Mouse (Mus musculus): ENCODE data around the gene Ogdhl. TPM values are rescaled to one million over a fixed set of nuclear protein-coding genes. Genes with fewer than 3 reads are reported as not detected.

Gene Ogdhl
- polyA plus RNA-seq, 1 experiment from 2014 or later: 10.5 TPM

DNA sequence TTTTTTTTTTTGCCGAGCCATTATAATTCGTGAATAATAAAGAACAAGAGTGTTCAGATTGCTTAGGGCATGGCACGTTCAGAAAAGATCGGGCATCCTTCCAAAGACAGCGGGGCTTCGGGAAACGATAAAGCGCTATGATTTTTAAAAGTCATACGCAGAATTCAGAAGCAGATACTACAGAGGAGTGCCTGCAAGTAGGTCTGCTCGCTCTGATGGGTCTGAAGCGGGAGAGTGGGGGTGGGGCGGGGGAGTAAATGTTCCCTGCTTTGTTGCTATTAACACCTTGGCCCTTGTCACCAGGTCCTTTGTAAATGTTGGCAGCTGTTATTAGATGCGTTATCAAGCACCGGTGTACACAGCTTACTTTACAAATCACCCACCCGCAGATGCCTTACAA is 59.8 kb downstream of the Ogdhl start:
- Histone ChIP-seq H3K4me1 (0 out of 2 replicates have a peak, but pooled peaks cover 6% of the 10 kb centered on the region), H3K27me3 (peaks cover 36% of the 10 kb centered on the region), H3K4me3 (replicated peaks) (no peak overlapping the region), H3K27ac (no peak overlapping the region), H3K9me3 (replicated peaks) (no peaks in the 10 kb centered on the region), H3K36me3 (no peaks in the 10 kb centered on the region), H3K9ac (no peak overlapping the region), H3K4me2 (no peak overlapping the region)
- 43% methylated on average over 15 of the region's 15 CpGs for WGBS
- no peak for ATAC-seq (replicated peaks; ENCODE audit: low FRiP score)

DNA sequence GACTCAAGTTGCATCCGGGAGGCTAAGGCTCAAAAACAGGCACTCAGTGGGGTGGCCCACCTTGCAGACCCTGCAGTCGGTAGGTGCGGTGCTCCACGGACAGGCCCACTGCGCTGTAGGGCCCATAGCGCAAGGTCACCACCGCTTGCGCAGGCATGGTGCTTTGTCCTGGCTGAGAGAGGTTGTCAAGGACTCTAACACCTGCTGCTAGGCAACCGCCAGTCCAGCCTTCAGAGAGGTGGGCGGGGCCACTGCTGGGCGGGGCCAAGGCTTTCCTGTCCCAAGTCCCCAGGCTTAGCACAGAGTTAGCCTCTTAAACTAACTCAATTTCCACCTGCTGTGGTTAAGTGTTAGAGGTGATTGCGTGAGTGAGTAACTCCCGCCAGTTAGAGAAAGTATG is 66.4 kb downstream of the Ogdhl start, which contains the start of gene 1700024G13Rik:
Gene 1700024G13Rik (minus strand): TSS at position 196 of the 400 bp plus-strand sequence.
- Histone ChIP-seq H3K27ac (no peak within 1 kb of the TSS), H3K4me3 (replicated peaks) (no peak within 1 kb of the TSS), H3K36me3 (no peaks in the 10 kb centered on the region), H3K9me3 (replicated peaks) (no peaks in the 10 kb centered on the region), H3K4me1 (peaks cover 6% of the 10 kb centered on the region; the same call in 1 of the 2 replicates), H3K27me3 (0 out of 2 replicates have a peak, but pooled peaks cover 5% of the 10 kb centered on the region), H3K4me2 (peak within 1 kb of the TSS; percentile 36), H3K9ac (no peak within 1 kb of the TSS)
- WGBS: 2% methylated on average over 13 of the region's 13 CpGs
- ATAC-seq (replicated peaks; ENCODE audit: low FRiP score): peak; percentile 91

Other genes starting within 250 kb of the Ogdhl start
- gene Oxnad1, start 236.6 kb upstream of the Ogdhl start, polyA plus RNA-seq (2015; fragmentation: Nextera tagmentation; extraction: Ambion mirVana): 38.7 and 42.2 TPM in 2 replicates
- gene Dph3, start 236.3 kb upstream of the Ogdhl start, polyA plus RNA-seq (2015; fragmentation: Nextera tagmentation; extraction: Ambion mirVana): 92.9 and 109 TPM in 2 replicates
- not detected in 2 replicates for gene Msmb, start 180.0 kb upstream of the Ogdhl start, polyA plus RNA-seq (2015; fragmentation: Nextera tagmentation; extraction: Ambion mirVana)
- gene Ncoa4, start 162.2 kb upstream of the Ogdhl start, polyA plus RNA-seq (2015; fragmentation: Nextera tagmentation; extraction: Ambion mirVana): 107 and 110 TPM in 2 replicates
- 300 and 306 TPM in 2 replicates for gene Timm23, start 120.1 kb upstream of the Ogdhl start, polyA plus RNA-seq (2015; fragmentation: Nextera tagmentation; extraction: Ambion mirVana)
- 46.2 and 48.1 TPM in 2 replicates for gene Parg, start 120.1 kb upstream of the Ogdhl start, polyA plus RNA-seq (2015; fragmentation: Nextera tagmentation; extraction: Ambion mirVana)
- not detected in 2 replicates for gene 1700024G13Rik, start 66.4 kb downstream of the Ogdhl start, polyA plus RNA-seq (2015; fragmentation: Nextera tagmentation; extraction: Ambion mirVana)
- gene Slc18a3, start 142.8 kb downstream of the Ogdhl start, polyA plus RNA-seq (2015; fragmentation: Nextera tagmentation; extraction: Ambion mirVana): 0.36 TPM in 2 replicates
- not detected in 2 replicates for gene Chat, start 144.0 kb downstream of the Ogdhl start, polyA plus RNA-seq (2015; fragmentation: Nextera tagmentation; extraction: Ambion mirVana)
- gene Ercc6, start 191.5 kb downstream of the Ogdhl start, polyA plus RNA-seq (2015; fragmentation: Nextera tagmentation; extraction: Ambion mirVana): 19.2 and 23.5 TPM in 2 replicates

Data from kidney, embryonic 15.5 days (tissue).